Mouse (Mus musculus) left cerebral cortex, adult 9 months (tissue): Measurements from ENCODE around the gene Psen1.

Source experiments
- DNase-seq, 2 experiments: peaks; one replicate each; pipeline ENCODE4 v3.0.0; 2022; ENCODE audit warnings: low spot score in 2 of 2

The Psen1 gene

GRCm38 (mm10) chr12:83723037-83723436, 35.1 kb downstream of the Psen1 start:
- no peak for DNase-seq

GRCm38 (mm10) chr12:83726510-83727308, 38.8 kb downstream of the Psen1 start:
- DNase-seq, result no peak

- DNase-seq, result no peak
These were observed 44.3 kb downstream of the Psen1 start for GRCm38 (mm10) chr12:83732225-83732624.

DNA sequence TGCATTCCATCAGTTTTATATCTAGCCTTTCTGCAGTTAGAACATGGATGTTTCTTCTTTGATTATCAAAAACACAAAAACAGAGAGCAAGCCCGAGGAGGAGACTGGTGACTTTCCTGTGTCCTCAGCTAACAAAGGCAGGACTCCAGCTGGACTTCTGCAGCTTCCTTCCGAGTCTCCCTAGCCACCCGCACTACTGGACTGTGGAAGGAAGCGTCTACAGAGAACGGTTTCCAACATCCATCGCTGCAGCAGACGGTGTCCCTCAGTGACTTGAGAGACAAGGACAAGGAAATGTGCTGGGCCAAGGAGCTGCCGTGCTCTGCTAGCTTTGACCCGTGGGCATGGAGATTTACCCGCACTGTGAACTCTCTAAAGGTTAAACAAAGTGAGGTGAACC, 46.1 kb downstream of the Psen1 start:
- no peak for DNase-seq

GRCm38 (mm10) chr12:83736236-83736635, 48.3 kb downstream of the Psen1 start:
- DNase-seq, result no peak

GRCm38 (mm10) chr12:83738651-83739050, 50.7 kb downstream of the Psen1 start:
- DNase-seq, result no peak

DNA sequence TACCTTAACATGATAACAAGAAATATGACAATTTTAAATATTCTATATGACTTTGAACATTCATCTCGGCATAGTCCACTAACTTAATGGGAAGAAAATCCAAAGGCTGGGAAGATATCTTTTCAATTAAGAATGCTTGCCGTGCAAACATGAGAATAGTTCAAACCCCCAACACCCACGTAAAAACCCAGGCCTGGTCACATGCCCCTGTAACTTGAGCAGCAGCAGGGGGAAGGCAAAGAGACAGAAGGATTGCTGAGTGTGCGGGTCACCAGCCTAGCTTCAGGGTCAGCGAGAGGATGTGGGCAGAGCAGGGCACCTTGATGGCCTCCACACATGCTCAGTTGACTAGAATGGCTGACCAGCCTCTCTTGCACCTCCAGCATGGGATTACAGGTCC, 53.8 kb downstream of the Psen1 start:
- DNase-seq, result no peak

GRCm38 (mm10) chr12:83742834-83743233, 54.9 kb downstream of the Psen1 start:
- no peak for DNase-seq

GRCm38 (mm10) chr12:83743712-83744111, 55.8 kb downstream of the Psen1 start:
- no peak for DNase-seq

GRCm38 (mm10) chr12:83749186-83749585, 61.2 kb downstream of the Psen1 start:
- no peak for DNase-seq

GRCm38 (mm10) chr12:83752495-83752894, 64.5 kb downstream of the Psen1 start:
- no peak for DNase-seq

GRCm38 (mm10) chr12:83758735-83759134, 70.8 kb downstream of the Psen1 start:
- no peak for DNase-seq

DNA sequence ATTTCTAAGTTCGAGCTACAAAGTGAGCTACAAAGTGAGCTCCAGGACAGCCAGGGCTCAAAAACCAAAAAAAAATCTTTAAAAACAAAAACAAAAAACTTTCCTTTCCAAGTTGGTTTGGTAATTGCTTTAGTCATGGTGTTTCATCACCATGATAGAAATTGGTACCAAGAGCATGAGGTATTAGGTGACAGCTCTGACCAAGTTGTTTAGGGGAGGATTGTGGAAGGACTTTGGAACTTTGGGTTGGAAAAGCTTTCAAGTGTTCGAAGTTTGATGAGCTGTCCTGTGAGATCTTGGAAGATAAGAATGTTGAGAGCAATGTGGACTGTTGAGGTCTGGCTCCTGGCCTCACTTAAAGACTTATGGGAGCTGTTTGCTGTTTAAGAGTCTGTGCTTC, 72.2 kb downstream of the Psen1 start:
- DNase-seq, result no peak

- DNase-seq, result no peak
These were observed 74.8 kb downstream of the Psen1 start for GRCm38 (mm10) chr12:83762706-83763105.

GRCm38 (mm10) chr12:83763311-83764043, 75.5 kb downstream of the Psen1 start, which contains the start of gene Papln:
Gene Papln (plus strand): TSS chr12:83763634.
- DNase-seq, result no peak

- no peak for DNase-seq
These were observed 76.1 kb downstream of the Psen1 start for GRCm38 (mm10) chr12:83764044-83764365.

GRCm38 (mm10) chr12:83764519-83764918, 76.6 kb downstream of the Psen1 start:
- DNase-seq, result no peak

- no peak for DNase-seq
These were observed 78.1 kb downstream of the Psen1 start for GRCm38 (mm10) chr12:83765965-83766603.

DNA sequence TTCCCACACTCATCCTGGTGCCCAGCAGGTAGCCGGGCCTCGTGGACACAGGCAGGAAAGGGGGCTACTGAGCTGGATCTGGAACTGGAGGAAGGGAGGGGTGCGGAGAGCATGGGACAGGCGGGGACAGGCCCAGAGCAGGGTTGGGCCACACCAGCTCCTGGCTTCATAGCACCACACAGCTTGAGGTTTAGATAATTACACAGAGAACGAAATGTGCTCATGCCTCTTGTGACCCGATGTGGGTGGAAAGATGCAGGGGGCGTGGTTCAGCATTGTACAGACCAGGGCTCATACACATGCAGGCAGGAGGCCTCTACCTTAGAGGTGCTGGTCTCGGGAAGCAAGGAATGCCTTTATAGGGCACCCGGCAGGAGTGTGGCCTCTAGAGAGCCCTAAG, 79.9 kb downstream of the Psen1 start:
- DNase-seq, result no peak

- no peak for DNase-seq
These were observed 80.4 kb downstream of the Psen1 start for GRCm38 (mm10) chr12:83768235-83768899.

DNA sequence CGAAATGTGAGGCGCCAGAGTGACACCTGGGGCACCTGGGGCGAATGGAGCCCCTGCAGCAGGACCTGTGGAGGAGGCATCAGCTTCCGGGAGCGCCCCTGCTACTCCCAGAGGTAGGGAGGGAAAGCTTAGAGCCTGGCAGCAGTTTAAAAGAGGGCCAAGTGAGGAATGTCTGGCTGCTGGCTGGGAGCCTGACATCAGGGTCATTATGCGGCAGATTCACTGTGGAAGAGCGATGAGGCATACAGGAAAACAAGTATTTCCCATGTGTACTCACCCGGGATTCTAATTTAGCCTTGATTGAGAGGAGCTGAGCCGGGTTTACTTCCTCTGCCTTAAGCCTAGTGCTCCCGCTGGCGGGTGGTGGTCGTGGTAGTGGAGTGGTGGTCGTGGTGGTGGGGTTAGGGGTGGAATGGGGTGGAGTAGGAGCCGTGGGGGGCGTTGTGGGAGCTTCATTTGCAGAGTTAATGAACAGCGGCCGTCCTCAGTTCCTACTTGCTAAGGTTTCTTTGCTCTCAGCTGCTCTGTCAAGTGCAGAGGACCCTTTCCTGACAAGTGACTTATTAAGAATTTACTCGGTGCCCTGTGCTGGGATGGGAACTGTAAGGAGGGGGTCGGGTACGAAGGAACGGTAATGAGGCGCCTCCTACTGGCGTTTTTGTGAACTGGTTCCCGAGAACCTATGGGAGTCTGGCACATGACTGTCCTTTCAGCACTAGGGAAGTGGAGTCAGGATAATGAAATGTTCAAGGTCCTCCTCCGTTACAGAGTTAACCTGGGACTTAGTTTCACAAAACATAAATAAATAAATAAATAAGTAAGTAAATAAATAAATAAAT, 82.7 kb downstream of the Psen1 start:
- DNase-seq, result peak in 1 of 2 experiments; percentile 45
